Mouse (Mus musculus) left cerebral cortex, adult 2 months (tissue): ENCODE data around the gene Slc7a5. TPM values are rescaled to one million over a fixed set of nuclear protein-coding genes. Genes with fewer than 3 reads are reported as not detected.

Experiments used
- DNase-seq, 2 experiments: peaks; one replicate each; pipeline ENCODE4 v3.0.0; 2021 to 2022; ENCODE audit warnings: low spot score in 2 of 2, mixed read lengths in 1 of 2; ENCODE audit errors: extremely low spot score in 1 of 2
- H3K27ac ChIP-seq: fragments of 200-600 bp; 2 replicates; pipeline ENCODE4 v1.8.1; 2022
- H3K4me3 ChIP-seq: fragments of 200-600 bp; 2 replicates; pipeline ENCODE4 v1.8.1; 2022
- CTCF ChIP-seq: fragments of 200-600 bp; IDR thresholded peaks from 2 replicates; pipeline ENCODE4 v1.8.1; 2022; ENCODE audit warnings: antibody characterized with exemption, mild to moderate bottlenecking, moderate library complexity
- intact Hi-C: fragments of 180-260 bp; cut with DNase I; formaldehyde crosslinking; loops from one replicate; pipeline ENCODE4 v1.15.1; 2025
- total RNA-seq, 2 experiments: library from RNA; stranded (reverse); gene quantifications; 2 replicates each; pipeline ENCODE4 v1.2.3; 2021

Slc7a5 gene
- total RNA-seq, 2 experiments from 2014 or later, result 61.5 to 63.2 TPM

DNA sequence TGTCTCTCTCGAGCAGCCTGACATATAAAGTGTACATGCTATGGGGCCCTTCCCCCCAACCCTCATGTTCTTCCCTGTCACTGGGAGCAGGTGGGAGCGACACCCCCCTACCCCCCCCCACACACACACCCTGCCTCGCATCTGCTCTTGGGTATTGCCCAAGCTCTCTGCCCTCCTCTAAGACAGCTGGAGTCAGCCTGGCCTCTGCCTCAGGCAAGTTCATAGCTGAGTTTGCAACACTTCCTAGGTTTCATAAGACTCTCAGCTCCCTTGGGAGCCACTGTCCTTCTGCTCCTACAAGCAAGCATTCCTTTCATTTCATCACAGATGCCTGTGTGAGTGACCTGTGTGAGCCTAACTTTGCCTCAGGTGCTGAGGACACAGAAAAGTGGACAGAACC, 12.2 kb upstream of the Slc7a5 start:
- no peak for TF ChIP-seq CTCF
- no peak for DNase-seq
- no peak overlapping the region for H3K4me3 ChIP-seq
- intact Hi-C loops, result no loop called here
- no peak overlapping the region for H3K27ac ChIP-seq

DNA sequence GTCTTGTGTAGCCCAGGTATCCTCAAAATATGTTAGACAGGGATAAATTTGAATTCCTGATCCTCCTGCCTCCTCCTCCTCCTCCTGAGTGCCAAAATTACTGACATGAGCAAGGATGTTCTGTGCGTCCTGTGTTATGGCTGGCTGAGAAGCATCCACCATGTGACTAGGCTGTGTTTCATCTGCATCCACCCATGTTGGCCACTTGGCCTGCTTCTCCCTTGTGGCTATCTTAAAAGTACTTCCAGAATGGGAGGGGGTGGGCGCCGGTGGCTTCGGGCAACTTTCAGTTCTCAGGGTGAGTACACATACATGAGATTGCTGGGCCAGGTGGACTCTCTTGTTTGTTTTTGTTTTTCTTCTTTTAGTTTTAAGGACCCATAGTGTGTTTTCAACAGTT, 11.7 kb upstream of the Slc7a5 start:
- intact Hi-C loops, result no loop called here

DNA sequence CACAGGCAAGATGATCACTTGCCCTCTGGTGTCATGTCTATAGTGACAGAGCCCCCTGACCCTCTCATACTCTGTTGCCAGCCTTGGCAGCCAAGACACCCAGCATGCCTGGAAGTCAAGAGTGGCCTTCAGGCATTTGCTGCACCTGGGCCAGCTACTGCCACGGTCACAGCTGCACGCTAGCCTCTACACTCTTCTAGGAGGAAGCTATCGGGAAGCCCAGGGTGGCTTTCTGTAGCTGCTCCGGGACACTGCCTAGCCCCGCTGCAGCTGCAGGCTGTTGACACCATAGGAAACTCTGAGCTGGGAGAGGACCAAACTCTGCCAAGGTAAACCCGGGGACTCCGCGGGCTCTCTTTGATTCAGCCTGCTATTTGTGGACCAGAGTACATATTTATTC, 5.9 kb upstream of the Slc7a5 start:
- Histone ChIP-seq H3K27ac (0 out of 2 replicates have a peak overlapping the region, but pooled peaks have one; percentile 36), H3K4me3 (no peak overlapping the region)
- TF ChIP-seq CTCF, result no peak
- no peak for DNase-seq
- intact Hi-C loops, result no loop called here

More for the DNA sequence above, 11.7 kb upstream of the Slc7a5 start:
- no peak overlapping the region for H3K4me3 ChIP-seq
- no peak for DNase-seq
- TF ChIP-seq CTCF, result no peak; the same call in 1 of the 2 replicates
- no peak overlapping the region for H3K27ac ChIP-seq

GRCm38 (mm10) chr8:121912831-121913230, 5.3 kb upstream of the Slc7a5 start:
- no peak overlapping the region for H3K4me3 ChIP-seq
- TF ChIP-seq CTCF, result no peak
- no peak for DNase-seq
- intact Hi-C loops, result no loop called here
- peak overlapping the region; percentile 54 for H3K27ac ChIP-seq

GRCm38 (mm10) chr8:121911987-121912386, 4.5 kb upstream of the Slc7a5 start:
- H3K27ac ChIP-seq, result peak overlapping the region; percentile 71
- intact Hi-C loops, result no loop called here
- no peak for TF ChIP-seq CTCF
- DNase-seq, result no peak
- H3K4me3 ChIP-seq, result no peak overlapping the region

DNA sequence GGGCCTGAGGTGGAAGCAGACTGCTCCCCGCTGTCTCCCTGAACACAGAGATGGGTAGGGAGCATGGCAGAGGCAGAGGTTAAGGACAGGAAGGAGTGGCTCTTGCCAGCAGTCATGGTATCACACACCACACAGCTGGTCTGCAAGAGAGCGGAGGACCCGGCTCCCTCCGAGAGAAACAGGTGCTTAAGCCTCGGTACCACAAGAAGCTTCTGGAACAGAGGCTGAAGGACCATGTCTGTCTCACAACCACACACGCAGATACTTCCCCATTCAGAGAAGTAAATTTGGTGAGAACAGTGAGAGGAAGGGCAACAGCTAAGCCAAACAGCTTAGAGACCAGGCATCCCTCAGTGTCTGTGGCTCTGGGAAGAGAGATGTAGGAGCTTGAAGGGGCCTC, 3.9 kb upstream of the Slc7a5 start:
- peak overlapping the region; percentile 71 for H3K27ac ChIP-seq
- intact Hi-C loops, result no loop called here
- no peak for TF ChIP-seq CTCF

DNA sequence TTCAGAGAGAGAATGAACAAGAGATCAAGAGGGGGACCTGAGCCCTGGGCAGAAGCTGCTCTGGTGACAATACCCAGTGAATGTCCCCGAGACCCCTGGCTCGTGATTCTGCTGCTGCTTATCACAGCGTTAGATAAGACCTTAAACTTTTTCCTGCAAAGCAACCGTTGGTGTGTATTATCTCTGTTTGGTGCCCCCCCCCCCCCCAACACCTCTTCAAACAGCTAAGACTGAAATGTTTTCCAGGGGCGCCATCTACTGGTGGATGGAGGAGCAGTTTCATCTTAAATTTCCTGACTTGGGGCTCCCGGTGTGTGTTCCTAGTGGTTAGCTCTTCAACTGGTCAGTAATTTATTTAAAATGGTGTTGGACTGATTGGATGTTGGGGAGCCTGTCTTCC, 2.2 kb upstream of the Slc7a5 start:
- peak; percentile 67 to 83 for DNase-seq
- no peak overlapping the region for H3K27ac ChIP-seq
- intact Hi-C loops, result loop anchor here (1.0 to 10.0 kb wide), 4 partner anchors 58 to 315 kb away; partner anchors contain the start of genes Map1lc3b and Zcchc14
- no peak overlapping the region for H3K4me3 ChIP-seq
- TF ChIP-seq CTCF, result peak; percentile 73

More for the DNA sequence above, 3.9 kb upstream of the Slc7a5 start:
- DNase-seq, result no peak
- H3K4me3 ChIP-seq, result no peak overlapping the region

- no peak for TF ChIP-seq CTCF
- intact Hi-C loops, result loop anchor here (1.0 to 10.0 kb wide), 4 partner anchors 58 to 314 kb away; partner anchors contain the start of genes Map1lc3b and Zcchc14
- no peak for DNase-seq
Measured at GRCm38 (mm10) chr8:121909148-121909541, 1.7 kb upstream of the Slc7a5 start.

DNA sequence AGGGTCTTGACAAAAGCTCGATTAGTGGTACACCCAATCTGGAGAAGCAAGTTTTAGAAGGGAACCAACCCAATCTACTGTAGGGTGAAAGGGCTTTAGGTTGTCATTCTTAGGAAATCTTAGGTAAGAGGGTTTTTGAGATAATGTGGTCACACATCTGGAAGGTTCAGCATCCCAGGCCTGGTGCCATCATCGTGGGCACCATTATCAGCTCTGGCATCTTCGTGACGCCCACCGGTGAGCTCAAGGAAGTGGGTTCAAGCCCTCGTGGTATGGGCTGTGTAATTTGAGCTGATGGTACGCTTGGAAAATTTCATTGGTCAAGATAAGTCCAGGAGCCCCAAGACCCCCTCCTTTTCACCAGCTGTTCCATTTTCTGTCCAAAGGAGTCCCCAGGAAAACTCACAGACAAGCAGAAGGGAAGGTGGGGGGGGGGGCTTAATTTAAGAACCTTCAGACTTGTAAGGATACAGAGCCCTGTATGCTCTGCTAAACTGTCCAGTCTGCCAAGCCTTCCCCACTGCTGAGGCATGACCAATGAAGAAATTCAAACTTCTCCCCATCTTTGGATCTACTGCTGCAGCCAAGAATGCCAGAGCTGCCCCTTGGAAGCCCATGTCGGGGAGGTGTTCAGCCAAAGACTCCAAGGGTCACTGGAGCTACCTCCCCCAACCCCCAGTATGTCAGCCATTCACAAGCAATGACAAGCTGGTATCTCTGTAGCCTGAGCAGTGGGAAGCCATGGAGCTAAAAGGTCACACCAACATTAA, 1.1 kb upstream of the Slc7a5 start:
- intact Hi-C loops, result loop anchor here (1.0 to 10.0 kb wide), 4 partner anchors 57 to 314 kb away; partner anchors contain the start of genes Map1lc3b and Zcchc14
- no peak for TF ChIP-seq CTCF
- Histone ChIP-seq H3K27ac (no peak overlapping the region; the same call in 1 of the 2 replicates), H3K4me3 (peak overlapping the region; percentile 69; the same call in 1 of the 2 replicates)
- DNase-seq, result no peak

More at GRCm38 (mm10) chr8:121909148-121909541, 1.7 kb upstream of the Slc7a5 start:
- no peak overlapping the region for H3K4me3 ChIP-seq
- H3K27ac ChIP-seq, result no peak overlapping the region

DNA sequence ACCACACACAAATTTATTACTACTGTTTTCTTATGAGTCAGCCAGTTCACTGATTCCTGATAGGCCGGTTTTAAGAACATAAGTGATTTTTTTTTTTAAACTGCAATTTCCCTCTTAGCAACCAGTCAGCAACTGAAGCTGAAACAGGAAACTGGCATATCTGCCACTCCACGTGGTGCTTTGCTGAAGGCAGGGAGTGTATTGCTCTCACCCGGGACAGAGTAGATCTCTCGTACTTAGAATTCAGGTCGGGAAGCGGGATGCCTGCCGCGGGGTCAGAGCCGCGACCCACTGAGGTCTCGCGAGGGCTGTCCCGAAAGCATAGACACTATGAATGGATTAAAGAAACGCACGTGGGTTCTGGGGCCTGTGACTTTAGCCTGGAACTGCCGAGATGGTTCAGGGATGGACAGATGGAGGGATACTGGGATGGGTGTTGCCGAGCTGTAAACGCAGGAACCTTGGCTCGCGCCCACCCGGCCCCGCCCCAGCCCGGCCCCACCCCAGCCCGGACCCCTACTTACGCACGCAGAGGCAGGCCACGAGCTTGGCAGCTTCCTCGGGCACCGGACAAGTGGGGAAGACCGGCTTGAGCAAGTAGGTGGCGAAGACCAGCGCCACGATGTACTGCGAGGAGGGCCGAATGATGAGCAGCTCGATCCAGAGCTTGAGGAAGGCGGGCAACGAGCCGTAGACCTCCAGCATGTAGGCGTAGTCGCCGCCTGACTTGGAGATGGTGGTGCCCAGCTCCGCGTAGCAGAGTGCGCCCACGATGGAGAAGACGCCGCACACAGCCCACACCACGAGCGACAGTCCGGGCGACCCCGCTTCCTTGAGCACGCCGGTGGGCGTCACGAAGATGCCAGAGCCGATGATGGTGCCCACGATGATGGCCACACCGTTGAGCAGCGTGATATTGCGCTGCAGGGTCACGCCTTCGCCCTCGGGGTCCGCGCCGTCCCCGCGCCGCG, 667 bp downstream of the Slc7a5 start:
- intact Hi-C loops, result loop anchor here (1.0 to 10.0 kb wide), 4 partner anchors 33 to 312 kb away; partner anchors contain the start of genes Map1lc3b and Zcchc14
- no peak for TF ChIP-seq CTCF
- H3K4me3 ChIP-seq, result peak overlapping the region; percentile 69
- peak overlapping the region; percentile 87 for H3K27ac ChIP-seq
- DNase-seq, result peak; percentile 32 to 52

GRCm38 (mm10) chr8:121905864-121906263, 1.6 kb downstream of the Slc7a5 start:
- peak overlapping the region; percentile 87; the same call in 1 of the 2 replicates for H3K27ac ChIP-seq
- no peak for DNase-seq
- H3K4me3 ChIP-seq, result peak overlapping the region; percentile 69
- no peak for TF ChIP-seq CTCF
- intact Hi-C loops, result loop anchor here (5.0 to 10.0 kb wide), 3 partner anchors 189 to 311 kb away; partner anchors contain the start of genes Map1lc3b and Zcchc14
